Mouse (Mus musculus): ENCODE data around the gene Hps6. TPM values are rescaled to one million over a fixed set of nuclear protein-coding genes. Genes with fewer than 3 reads are reported as not detected.
"Not testable (repeated sequence)": the region's sequence is repeated elsewhere in the genome, so short reads cannot be mapped to it uniquely, and the experiment has no call there.

The Hps6 gene
- polyA plus RNA-seq (2016; fragmentation: Nextera tagmentation; extraction: Ambion mirVana): 3.5 and 3.9 TPM in 2 replicates

GRCm38 (mm10) chr19:46003371-46004226 lies at the start of gene Hps6:
Gene Hps6, plus strand, starts transcription at chr19:46003508.
- Histone ChIP-seq H3K9me3 (replicated peaks) (no peaks in the 10 kb centered on the region), H3K27me3 (replicated peaks) (no peaks in the 10 kb centered on the region; the same call in none of the 2 replicates), H3K36me3 (peaks cover 10% of the 10 kb centered on the region; the same call in 1 of the 2 replicates), H3K9ac (peak within 1 kb of the TSS; percentile 83), H3K27ac (peak within 1 kb of the TSS; percentile 48; the same call in 1 of the 2 replicates), H3K4me3 (peak within 1 kb of the TSS; percentile 74), H3K4me1 (peaks cover 32% of the 10 kb centered on the region), H3K4me2 (peak within 1 kb of the TSS; percentile 97)
- 1% methylated on average over 70 of the region's 70 CpGs for WGBS (ENCODE audit: insufficient replicate concordance)
- ATAC-seq: peak; percentile 92

GRCm38 (mm10) chr19:45956736-45957135 lies 46.6 kb upstream of the Hps6 start:
- 78% methylated on average over 7 of the region's 7 CpGs for WGBS (ENCODE audit: insufficient replicate concordance)
- no peak overlapping the region for H3K9ac ChIP-seq
- H3K36me3 ChIP-seq: peaks cover 9% of the 10 kb centered on the region; the same call in 1 of the 2 replicates
- no peak overlapping the region for H3K4me2 ChIP-seq
- H3K9me3 ChIP-seq (replicated peaks): no peaks in the 10 kb centered on the region
- H3K27ac ChIP-seq: no peak overlapping the region
- no peaks in the 10 kb centered on the region for H3K4me1 ChIP-seq
- no peak for ATAC-seq
- H3K27me3 ChIP-seq (replicated peaks): no peaks in the 10 kb centered on the region
- H3K4me3 ChIP-seq: no peak overlapping the region

- Histone ChIP-seq H3K4me1 (no peaks in the 10 kb centered on the region), H3K4me3 (no peak overlapping the region), H3K27ac (no peak overlapping the region), H3K36me3 (peaks cover 17% of the 10 kb centered on the region; the same call in 1 of the 2 replicates), H3K4me2 (no peak overlapping the region), H3K27me3 (replicated peaks) (no peaks in the 10 kb centered on the region), H3K9ac (no peak overlapping the region), H3K9me3 (replicated peaks) (no peaks in the 10 kb centered on the region)
- ATAC-seq: no peak
- 56% methylated on average over 5 of the region's 5 CpGs for WGBS (ENCODE audit: insufficient replicate concordance)
These were observed 42.5 kb upstream of the Hps6 start for GRCm38 (mm10) chr19:45960770-45961169.

- Histone ChIP-seq H3K27ac (no peak overlapping the region), H3K9ac (no peak overlapping the region), H3K27me3 (replicated peaks) (no peaks in the 10 kb centered on the region)
These were observed 18.9 kb upstream of the Hps6 start for GRCm38 (mm10) chr19:45984379-45984778.

GRCm38 (mm10) chr19:45988238-45988637 lies 15.1 kb upstream of the Hps6 start:
- Histone ChIP-seq H3K4me1 (no peaks in the 10 kb centered on the region), H3K36me3 (no peaks in the 10 kb centered on the region), H3K4me3 (no peak overlapping the region), H3K27ac (no peak overlapping the region), H3K9ac (no peak overlapping the region), H3K27me3 (replicated peaks) (no peaks in the 10 kb centered on the region), H3K9me3 (replicated peaks) (no peaks in the 10 kb centered on the region), H3K4me2 (no peak overlapping the region)
- 84% methylated on average over 3 of the region's 3 CpGs for WGBS (ENCODE audit: insufficient replicate concordance)
- ATAC-seq: no peak

More at GRCm38 (mm10) chr19:45984379-45984778, 18.9 kb upstream of the Hps6 start:
- ATAC-seq: no peak
- H3K4me2 ChIP-seq: no peak overlapping the region
- no peaks in the 10 kb centered on the region for H3K4me1 ChIP-seq
- no peak overlapping the region for H3K4me3 ChIP-seq
- no peaks in the 10 kb centered on the region for H3K36me3 ChIP-seq
- H3K9me3 ChIP-seq (replicated peaks): no peaks in the 10 kb centered on the region

- Histone ChIP-seq H3K9ac (no peak overlapping the region), H3K4me1 (no peaks in the 10 kb centered on the region), H3K4me3 (no peak overlapping the region), H3K27ac (no peak overlapping the region), H3K9me3 (replicated peaks) (0 out of 2 replicates have a peak, but pooled peaks cover 4% of the 10 kb centered on the region), H3K27me3 (replicated peaks) (no peaks in the 10 kb centered on the region), H3K4me2 (no peak overlapping the region), H3K36me3 (peaks cover 8% of the 10 kb centered on the region; the same call in 1 of the 2 replicates)
- 80% methylated on average over 3 of the region's 3 CpGs for WGBS (ENCODE audit: insufficient replicate concordance)
- no peak for ATAC-seq
These were observed 12.1 kb upstream of the Hps6 start for GRCm38 (mm10) chr19:45991171-45991570.

GRCm38 (mm10) chr19:45993441-45993840 lies 9.9 kb upstream of the Hps6 start:
- WGBS (ENCODE audit: insufficient replicate concordance): 78% methylated on average over 6 of the region's 6 CpGs
- H3K36me3 ChIP-seq; H3K4me2 ChIP-seq; H3K27me3 ChIP-seq (replicated peaks); ATAC-seq; H3K4me3 ChIP-seq; H3K27ac ChIP-seq; H3K9ac ChIP-seq; H3K9me3 ChIP-seq (replicated peaks): not testable (repeated sequence)
- H3K4me1 ChIP-seq: peaks cover 10% of the 10 kb centered on the region; the same call in 1 of the 2 replicates

- ATAC-seq: no peak
- H3K4me2 ChIP-seq: no peak overlapping the region
- H3K27me3 ChIP-seq (replicated peaks): no peaks in the 10 kb centered on the region
- H3K9ac ChIP-seq: no peak overlapping the region
- H3K9me3 ChIP-seq (replicated peaks): 0 out of 2 replicates have a peak, but pooled peaks cover 4% of the 10 kb centered on the region
- H3K36me3 ChIP-seq: peaks cover 8% of the 10 kb centered on the region; the same call in 1 of the 2 replicates
- no peak overlapping the region for H3K4me3 ChIP-seq
- H3K27ac ChIP-seq: no peak overlapping the region
- 87% methylated on average over 13 of the region's 13 CpGs for WGBS (ENCODE audit: insufficient replicate concordance)
- H3K4me1 ChIP-seq: peaks cover 15% of the 10 kb centered on the region; the same call in 1 of the 2 replicates
These were observed 9.1 kb upstream of the Hps6 start for GRCm38 (mm10) chr19:45993981-45994737.

GRCm38 (mm10) chr19:45997365-45997764 lies 5.9 kb upstream of the Hps6 start:
- 46% methylated on average over 5 of the region's 5 CpGs for WGBS (ENCODE audit: insufficient replicate concordance)
- Histone ChIP-seq H3K4me3 (peak overlapping the region; percentile 79), H3K9me3 (replicated peaks) (0 out of 2 replicates have a peak, but pooled peaks cover 4% of the 10 kb centered on the region), H3K27ac (peak overlapping the region; percentile 85; the same call in 1 of the 2 replicates), H3K4me1 (peaks cover 16% of the 10 kb centered on the region; the same call in 1 of the 2 replicates), H3K27me3 (replicated peaks) (no peaks in the 10 kb centered on the region; the same call in none of the 2 replicates), H3K36me3 (peaks cover 8% of the 10 kb centered on the region; the same call in 1 of the 2 replicates), H3K4me2 (peak overlapping the region; percentile 88), H3K9ac (peak overlapping the region; percentile 86)
- ATAC-seq: no peak

GRCm38 (mm10) chr19:45997785-45998693 lies 5.3 kb upstream of the Hps6 start, which contains the start of gene Armh3:
Gene Armh3, minus strand, starts transcription at chr19:45998488.
- Histone ChIP-seq H3K27ac (peak within 1 kb of the TSS; percentile 85), H3K4me3 (peak within 1 kb of the TSS; percentile 79), H3K27me3 (replicated peaks) (no peaks in the 10 kb centered on the region; the same call in none of the 2 replicates), H3K36me3 (peaks cover 8% of the 10 kb centered on the region; the same call in 1 of the 2 replicates), H3K9ac (peak within 1 kb of the TSS; percentile 86), H3K9me3 (replicated peaks) (0 out of 2 replicates have a peak, but pooled peaks cover 4% of the 10 kb centered on the region), H3K4me2 (peak within 1 kb of the TSS; percentile 88), H3K4me1 (peaks cover 21% of the 10 kb centered on the region)
- ATAC-seq: peak; percentile 96
- under 1% methylated on average over 76 of the region's 76 CpGs for WGBS (ENCODE audit: insufficient replicate concordance)

Data from liver, embryonic 12.5 days (tissue).